11 mouse cellular contexts compared by ENCODE assay signal in the genomic region with DNA sequence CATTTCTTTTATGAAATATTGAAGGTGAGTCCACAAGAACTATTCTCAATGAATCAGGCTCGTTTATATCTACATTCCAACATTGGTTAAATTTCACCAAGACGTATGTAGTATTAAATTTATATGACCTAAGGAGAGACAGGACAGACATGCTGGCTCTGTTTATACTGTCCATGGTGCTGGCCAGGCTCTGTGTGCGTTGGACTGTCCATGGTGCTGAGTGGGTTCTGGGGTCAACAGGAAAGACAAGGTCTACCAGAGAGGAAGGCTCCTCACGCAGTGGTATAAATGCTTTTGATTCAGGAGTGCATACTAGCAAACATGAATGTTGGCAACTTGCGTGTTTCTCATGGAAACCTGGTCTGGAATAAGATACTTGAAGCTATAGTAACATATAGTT.
DNase-seq lines count a peak whose midpoint lies in the region; ATAC-seq lines count a peak whose summit lies in the region.
"Had no signal": no experiment of that assay in that cellular context is flagged by ENCODE, and none has a peak within 500 bp of the region (broad histone marks: within the 10 kb centered on the region; RNA-seq: fewer than 3 reads in every experiment).

No protein-coding gene starts in this region.

- no peak overlapping the region for H3K4me2 ChIP-seq in hindbrain, embryonic 12.5 days (replicated peaks)
- no peak overlapping the region for H3K4me2 ChIP-seq in embryonic facial prominence, embryonic 11.5 days (ENCODE audit: low read depth, low read length)

- no peak for ATAC-seq in hindbrain, embryonic 12.5 days (ENCODE audit: low FRiP score)
- no peak for ATAC-seq in embryonic facial prominence, embryonic 11.5 days (replicated peaks; ENCODE audit: insufficient number of reproducible peaks, low FRiP score, low TSS enrichment, low read depth)

- no peaks in the 10 kb centered on the region for H3K36me3 ChIP-seq in hindbrain, embryonic 10.5 days
- no peaks in the 10 kb centered on the region for H3K36me3 ChIP-seq in hindbrain, embryonic 12.5 days
- H3K36me3 ChIP-seq in embryonic facial prominence, embryonic 11.5 days (replicated peaks; ENCODE audit: control insufficient read depth, insufficient read depth, low read depth, low read length), result no peaks in the 10 kb centered on the region

- no peak overlapping the region for H3K27ac ChIP-seq in hindbrain, embryonic 10.5 days
- H3K27ac ChIP-seq in hindbrain, embryonic 12.5 days, result no peak overlapping the region
- no peak overlapping the region for H3K27ac ChIP-seq in embryonic facial prominence, embryonic 11.5 days (replicated peaks; ENCODE audit: low read depth, low read length)

- no peak overlapping the region for H3K9ac ChIP-seq in hindbrain, embryonic 12.5 days
- H3K9ac ChIP-seq in embryonic facial prominence, embryonic 11.5 days (replicated peaks; ENCODE audit: low read length), result no peak overlapping the region

- H3K27me3 ChIP-seq in hindbrain, embryonic 10.5 days (ENCODE audit: insufficient read depth, poor library complexity, severe bottlenecking), result no peaks in the 10 kb centered on the region
- H3K27me3 ChIP-seq in hindbrain, embryonic 12.5 days, result no peaks in the 10 kb centered on the region
- H3K27me3 ChIP-seq in embryonic facial prominence, embryonic 11.5 days (ENCODE audit: control insufficient read depth, insufficient read depth, low read length), result no peaks in the 10 kb centered on the region

- WGBS in hindbrain, embryonic 10.5 days, result 80% methylated on average over 5 of the region's 5 CpGs
- WGBS in hindbrain, embryonic 12.5 days, result 81% methylated on average over 5 of the region's 5 CpGs
- 74% methylated on average over 5 of the region's 5 CpGs for WGBS in embryonic facial prominence, embryonic 11.5 days

- peak; percentile 18 for DNase-seq in hindbrain, embryonic 10.5 days (ENCODE audit: low spot score)
- DNase-seq in retina, embryonic 14.5 days (ENCODE audit: low spot score), result peak; percentile 18
- DNase-seq in retina, postnatal 1 day, result no peak
- DNase-seq in embryonic facial prominence, embryonic 11.5 days (ENCODE audit: low spot score), result peak; percentile 65
- DNase-seq in testis, postnatal 14 days (ENCODE audit: low spot score), result peak; percentile 22
- DNase-seq in left cerebral cortex, adult 8-10 months (ENCODE audit: low spot score in 2 of 2), result no peak
- DNase-seq in layer of hippocampus, postnatal 10 days (ENCODE audit: low spot score in 2 of 2), result no peak
- DNase-seq: cerebellum, adult 9-11 months; left cerebral cortex, postnatal 4 days; thymus, adult 18-20 months had no signal

- no peaks in the 10 kb centered on the region for H3K9me3 ChIP-seq in hindbrain, embryonic 10.5 days
- H3K9me3 ChIP-seq in hindbrain, embryonic 12.5 days (replicated peaks), result no peaks in the 10 kb centered on the region
- no peaks in the 10 kb centered on the region for H3K9me3 ChIP-seq in embryonic facial prominence, embryonic 11.5 days (replicated peaks; ENCODE audit: control insufficient read depth, low read length)

- no peak overlapping the region for H3K4me3 ChIP-seq in hindbrain, embryonic 10.5 days
- no peak overlapping the region for H3K4me3 ChIP-seq in hindbrain, embryonic 12.5 days
- H3K4me3 ChIP-seq in embryonic facial prominence, embryonic 11.5 days (ENCODE audit: low read depth, low read length), result no peak overlapping the region

- H3K4me1 ChIP-seq in hindbrain, embryonic 10.5 days (replicated peaks), result no peaks in the 10 kb centered on the region
- no peaks in the 10 kb centered on the region for H3K4me1 ChIP-seq in hindbrain, embryonic 12.5 days
- no peaks in the 10 kb centered on the region for H3K4me1 ChIP-seq in embryonic facial prominence, embryonic 11.5 days (ENCODE audit: control insufficient read depth, insufficient read depth, low read length)

Comparison
In these comparisons a context has a peak if more than half of its experiments do, and no peak if none do; other contexts are left out.
1. DNase-seq: peak in hindbrain, embryonic 10.5 days (single experiment), retina, embryonic 14.5 days (single experiment), embryonic facial prominence, embryonic 11.5 days (single experiment) and testis, postnatal 14 days (single experiment); none in retina, postnatal 1 day (single experiment), left cerebral cortex, adult 8-10 months (0 of 2) and layer of hippocampus, postnatal 10 days (0 of 2).